Mouse (Mus musculus): ENCODE measurements at regions not wholly inside any gene's neighbourhood (a gene's known extent, or its start where the extent isn't known, plus 50 kb on each side); places are given as distances from the start of the nearest gene placed in this dataset.

DNA sequence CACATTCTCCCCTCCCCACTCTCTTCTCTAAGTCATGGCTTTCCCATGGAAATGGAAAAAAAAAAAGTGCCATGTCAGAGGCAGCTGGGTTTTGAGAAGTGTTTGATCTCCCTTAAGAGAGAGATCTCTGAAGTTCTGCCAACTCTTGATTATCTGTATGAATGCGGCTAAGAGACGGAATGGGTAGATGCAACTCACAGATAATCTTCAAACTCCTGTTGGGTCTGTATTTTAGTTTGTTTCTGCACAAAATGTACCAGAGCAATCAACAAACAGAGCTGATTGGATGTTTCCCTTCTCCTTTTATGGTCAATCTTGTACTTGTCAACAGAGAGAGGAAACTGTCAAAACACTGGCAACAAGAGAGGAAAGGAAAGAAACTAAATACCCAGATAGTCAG is 55.9 kb upstream of the Lmo4 start:
- no peak for DNase-seq (ENCODE audit: extremely low spot score in 1 of 2, low spot score in 2 of 2)
- intact Hi-C loops (cut with DNase I) = no loop called here

DNA sequence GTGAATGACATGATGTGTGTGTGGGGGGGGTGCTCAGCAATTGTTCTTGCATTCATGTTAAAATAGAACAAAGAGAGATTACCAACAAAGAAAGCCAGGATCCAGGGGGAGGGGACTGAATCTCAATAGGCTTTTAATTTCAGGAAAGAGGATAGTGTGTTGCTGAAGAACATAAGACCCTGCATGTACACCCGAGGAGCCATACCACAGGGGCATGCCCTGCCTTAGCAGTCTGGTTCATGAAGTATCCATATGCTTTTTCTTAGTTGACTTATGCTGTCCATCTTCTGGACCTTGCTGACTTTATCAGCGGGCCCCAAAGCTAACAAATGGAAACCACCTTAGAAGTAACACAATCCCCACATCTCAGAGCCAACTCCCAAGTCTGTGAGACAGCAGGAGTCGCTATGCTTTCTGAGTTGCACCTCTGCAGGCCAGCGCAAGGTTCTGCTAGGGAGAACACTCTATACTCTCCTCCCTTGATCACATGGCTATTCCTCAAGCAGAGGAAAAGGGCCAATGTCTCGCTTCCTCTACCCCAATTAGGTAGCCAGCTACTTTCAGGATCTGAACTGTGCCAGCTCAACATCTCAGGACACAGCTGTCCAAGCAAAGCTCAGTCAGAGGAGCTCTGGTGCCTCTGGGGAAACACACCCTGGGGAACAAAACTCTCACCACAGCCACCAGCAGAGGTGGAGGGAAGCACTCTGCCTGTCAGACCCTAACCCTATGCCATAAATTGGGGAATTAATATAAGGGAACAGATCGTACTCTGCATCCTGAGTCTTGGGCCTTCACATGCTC is 52.9 kb upstream of the Lmo4 start:
- DNase-seq (ENCODE audit: extremely low spot score in 1 of 2, low spot score in 2 of 2) = no peak
- intact Hi-C loops (cut with DNase I) = loop anchor here (10.0 kb wide), 1 partner anchor 107 kb away; no protein-coding TSS in a partner anchor

DNA sequence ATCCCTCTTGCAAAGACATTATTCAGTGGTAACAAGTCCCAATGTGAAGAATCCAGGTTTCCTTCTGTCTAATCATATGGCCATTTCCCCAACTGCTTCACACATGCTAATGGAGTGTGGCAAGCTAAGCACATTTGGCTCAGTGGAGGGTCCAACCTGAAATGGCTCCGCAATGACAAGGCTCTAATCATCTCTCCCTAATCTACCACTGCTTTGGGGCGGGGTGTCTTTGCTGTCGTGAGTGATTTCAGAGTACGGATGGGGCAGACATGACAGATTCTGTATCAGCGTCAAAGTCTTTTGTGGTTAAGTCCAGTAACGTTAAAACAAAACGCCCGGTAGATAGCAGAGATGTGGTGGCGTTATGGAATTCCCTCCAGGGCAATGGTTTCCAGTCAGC is 52.2 kb upstream of the Lmo4 start:
- DNase-seq (ENCODE audit: extremely low spot score in 1 of 2, low spot score in 2 of 2) = no peak
- intact Hi-C loops (cut with DNase I) = loop anchor here (10.0 kb wide), 1 partner anchor 108 kb away; no protein-coding TSS in a partner anchor

DNA sequence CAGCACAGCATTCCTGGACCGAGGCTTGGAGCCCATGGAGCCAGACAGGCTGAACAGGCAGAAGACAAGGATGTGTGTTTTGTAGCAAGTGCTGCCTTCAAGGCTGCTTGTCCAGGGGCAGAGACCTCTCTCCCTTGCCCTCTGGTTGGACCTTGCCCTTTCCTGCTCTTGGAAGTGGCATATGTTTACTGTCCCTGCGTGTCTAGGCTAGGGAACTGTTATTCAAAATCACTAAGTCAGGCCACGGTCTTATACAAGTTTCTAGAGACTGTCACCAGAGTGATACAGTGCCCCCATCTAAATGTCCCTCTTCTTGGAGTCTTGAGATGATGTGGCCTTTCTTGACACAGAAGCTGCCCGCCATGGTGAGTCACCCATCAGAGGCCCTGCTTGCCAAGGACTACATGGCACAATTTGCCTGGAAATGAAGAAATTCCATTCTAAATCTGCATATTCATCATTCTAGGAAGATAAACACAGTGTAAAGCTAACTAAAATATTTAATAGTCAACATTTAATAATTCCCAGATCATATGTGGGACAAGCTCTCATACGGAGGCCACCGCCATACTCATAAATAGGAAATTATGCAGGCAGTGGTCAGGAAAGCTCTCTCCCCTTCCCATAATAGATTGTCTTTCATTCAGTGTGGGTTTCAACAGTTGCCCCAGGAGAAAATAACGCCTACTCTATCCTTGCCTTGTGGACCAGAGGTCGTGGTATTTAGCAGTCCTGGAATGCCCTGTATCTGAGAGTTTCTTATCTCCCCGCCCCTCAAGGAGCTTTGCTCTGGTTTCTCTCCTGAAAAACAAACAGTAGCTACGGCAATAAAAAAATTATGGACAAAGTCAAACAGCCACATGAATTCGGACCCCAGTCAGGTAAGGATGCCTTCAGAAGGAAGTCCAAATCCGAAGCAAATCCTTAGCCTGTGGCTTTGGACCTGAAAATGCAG is 50.9 kb upstream of the Lmo4 start:
- intact Hi-C loops (cut with DNase I) = loop anchor here (10.0 kb wide), 1 partner anchor 109 kb away; no protein-coding TSS in a partner anchor

More for the DNA sequence above, 50.9 kb upstream of the Lmo4 start:
- DNase-seq (ENCODE audit: extremely low spot score in 1 of 2, low spot score in 2 of 2) = no peak
